Mouse (Mus musculus): ENCODE measurements at regions not wholly inside any gene's neighbourhood (a gene's known extent, or its start where the extent isn't known, plus 50 kb on each side); places are given as distances from the start of the nearest gene placed in this dataset.
"Not testable (repeated sequence)": the region's sequence is repeated elsewhere in the genome, so short reads cannot be mapped to it uniquely, and the experiment has no call there.

GRCm38 (mm10) chr9:43520931-43521330 is 210.3 kb downstream of the Trim29 start:
- no peak for DNase-seq (ENCODE audit: low spot score)

- DNase-seq (ENCODE audit: low spot score): no peak
Observed at GRCm38 (mm10) chr9:43524947-43525565, 214.4 kb downstream of the Trim29 start.

GRCm38 (mm10) chr9:43532187-43532586 is 211.6 kb upstream of the Nectin1 start:
- DNase-seq (ENCODE audit: low spot score): no peak

GRCm38 (mm10) chr9:43535967-43536366 is 207.8 kb upstream of the Nectin1 start:
- no peak for DNase-seq (ENCODE audit: low spot score)

GRCm38 (mm10) chr9:43537121-43537520 is 206.7 kb upstream of the Nectin1 start:
- no peak for DNase-seq (ENCODE audit: low spot score)

GRCm38 (mm10) chr9:43540131-43540530 is 203.7 kb upstream of the Nectin1 start:
- DNase-seq (ENCODE audit: low spot score): no peak

GRCm38 (mm10) chr9:43541234-43541633 is 202.6 kb upstream of the Nectin1 start:
- DNase-seq (ENCODE audit: low spot score): no peak

- DNase-seq (ENCODE audit: low spot score): no peak
Observed at GRCm38 (mm10) chr9:43542077-43542654, 201.6 kb upstream of the Nectin1 start.

- DNase-seq (ENCODE audit: low spot score): peak; percentile 33
Observed at GRCm38 (mm10) chr9:43545081-43545565, 198.7 kb upstream of the Nectin1 start.

- no peak for DNase-seq (ENCODE audit: low spot score)
Observed at GRCm38 (mm10) chr9:43548883-43549282, 194.9 kb upstream of the Nectin1 start.

GRCm38 (mm10) chr9:43549293-43549692 is 194.5 kb upstream of the Nectin1 start:
- no peak for DNase-seq (ENCODE audit: low spot score)

GRCm38 (mm10) chr9:43552758-43553157 is 191.0 kb upstream of the Nectin1 start:
- not testable (repeated sequence) for DNase-seq (ENCODE audit: low spot score)

- no peak for DNase-seq (ENCODE audit: low spot score)
Observed at GRCm38 (mm10) chr9:43562016-43562415, 181.8 kb upstream of the Nectin1 start.

- no peak for DNase-seq (ENCODE audit: low spot score)
Observed at GRCm38 (mm10) chr9:43564239-43564906, 179.4 kb upstream of the Nectin1 start.

- DNase-seq (ENCODE audit: low spot score): no peak
Observed at GRCm38 (mm10) chr9:43568851-43569250, 174.9 kb upstream of the Nectin1 start.

GRCm38 (mm10) chr9:43571086-43571485 is 172.7 kb upstream of the Nectin1 start:
- DNase-seq (ENCODE audit: low spot score): no peak

GRCm38 (mm10) chr9:43575659-43576058 is 168.1 kb upstream of the Nectin1 start:
- no peak for DNase-seq (ENCODE audit: low spot score)

GRCm38 (mm10) chr9:43580653-43581052 is 163.1 kb upstream of the Nectin1 start:
- no peak for DNase-seq (ENCODE audit: low spot score)

GRCm38 (mm10) chr9:43585616-43586015 is 158.2 kb upstream of the Nectin1 start:
- no peak for DNase-seq (ENCODE audit: low spot score)

- no peak for DNase-seq (ENCODE audit: low spot score)
Observed at GRCm38 (mm10) chr9:43593236-43593635, 150.5 kb upstream of the Nectin1 start.

- no peak for DNase-seq (ENCODE audit: low spot score)
Observed at GRCm38 (mm10) chr9:43594814-43595213, 149.0 kb upstream of the Nectin1 start.

- no peak for DNase-seq (ENCODE audit: low spot score)
Observed at GRCm38 (mm10) chr9:43595461-43595860, 148.3 kb upstream of the Nectin1 start.

GRCm38 (mm10) chr9:43600396-43600795 is 143.4 kb upstream of the Nectin1 start:
- no peak for DNase-seq (ENCODE audit: low spot score)

Data from ovary, adult 18-20 months (tissue).